In the genomic region with DNA sequence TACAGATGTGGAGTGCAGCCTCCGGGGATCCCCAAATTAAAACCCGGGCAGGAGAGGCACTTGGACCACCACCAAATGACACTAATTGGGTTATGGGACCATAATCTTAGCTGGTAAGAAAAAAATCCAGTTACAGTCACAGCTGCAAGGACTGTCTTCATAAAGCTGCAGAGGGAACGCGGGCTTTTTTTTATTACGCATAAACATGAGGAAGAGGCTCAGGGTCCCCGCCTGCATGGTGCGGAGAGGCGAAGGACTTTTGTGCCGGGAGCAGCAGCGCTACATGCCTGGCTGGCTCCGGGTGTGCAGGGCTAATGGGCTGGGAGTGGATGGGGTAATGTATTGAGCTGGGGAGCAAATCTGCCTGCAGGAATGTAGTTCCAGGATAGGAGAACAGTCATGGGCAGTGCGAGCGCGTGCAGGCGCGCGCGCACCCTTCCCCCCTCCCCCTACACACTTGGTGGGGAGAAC, we compare ENCODE assay signal across 8 mouse cellular contexts. TPM values are rescaled to one million over a fixed set of nuclear protein-coding genes. Genes with fewer than 3 reads are reported as not detected.
DNase-seq lines count a peak whose midpoint lies in the region; ATAC-seq lines count a peak whose summit lies in the region.

No protein-coding gene starts in this region.

- no peaks in the 10 kb centered on the region for H3K9me3 ChIP-seq in forebrain, embryonic 11.5 days (ENCODE audit: control insufficient read depth, low read length)
- H3K9me3 ChIP-seq in neural tube, embryonic 13.5 days: no peaks in the 10 kb centered on the region

- peaks cover 13% of the 10 kb centered on the region for H3K27me3 ChIP-seq in forebrain, embryonic 11.5 days (ENCODE audit: control insufficient read depth, insufficient read depth, low read length)
- peaks cover 15% of the 10 kb centered on the region for H3K27me3 ChIP-seq in neural tube, embryonic 13.5 days

- peaks cover 24% of the 10 kb centered on the region for H3K4me1 ChIP-seq in forebrain, embryonic 11.5 days (replicated peaks; ENCODE audit: control insufficient read depth, insufficient read depth, low read length)
- peaks cover 52% of the 10 kb centered on the region for H3K4me1 ChIP-seq in neural tube, embryonic 13.5 days (replicated peaks)

- DNase-seq in layer of hippocampus, adult 11-12 months (ENCODE audit: low spot score): peak; percentile 30
- no peak for DNase-seq in layer of hippocampus, adult 9-11 months
- DNase-seq in cerebellum, adult 18-20 months: peak; percentile 28 to 50
- peak; percentile 81 for DNase-seq in forebrain, embryonic 11.5 days (ENCODE audit: low spot score)
- DNase-seq in left cerebral cortex, postnatal 4 days: peak; percentile 30
- no peak for DNase-seq in urinary bladder, adult 2 months (ENCODE audit: low spot score)

- intact Hi-C loops in left cerebral cortex, postnatal 4 days (cut with DNase I): no loop called here

- H3K9ac ChIP-seq in forebrain, embryonic 11.5 days (ENCODE audit: low read length): peak overlapping the region; percentile 72
- peak overlapping the region; percentile 70 for H3K9ac ChIP-seq in neural tube, embryonic 13.5 days

- peak; percentile 68 for ATAC-seq in forebrain, embryonic 11.5 days (replicated peaks; ENCODE audit: low FRiP score)
- peak; percentile 86 for ATAC-seq in neural tube, embryonic 13.5 days (ENCODE audit: low read depth)
- ATAC-seq in megakaryocyte progenitor cell, adult 5-6 weeks (replicated peaks; ENCODE audit: poor library complexity): no peak

- H3K27ac ChIP-seq in forebrain, embryonic 11.5 days (ENCODE audit: low read depth, low read length): peak overlapping the region; percentile 94
- H3K27ac ChIP-seq in neural tube, embryonic 13.5 days (replicated peaks): peak overlapping the region; percentile 97

- WGBS in forebrain, embryonic 11.5 days: under 1% methylated on average over 18 of the region's 18 CpGs
- under 1% methylated on average over 18 of the region's 18 CpGs for WGBS in neural tube, embryonic 13.5 days

- H3K4me2 ChIP-seq in forebrain, embryonic 11.5 days (ENCODE audit: low read depth, low read length, severe bottlenecking): peak overlapping the region; percentile 63
- H3K4me2 ChIP-seq in neural tube, embryonic 13.5 days: peak overlapping the region; percentile 59

- H3K4me3 ChIP-seq in forebrain, embryonic 11.5 days (ENCODE audit: low read depth, low read length): peak overlapping the region; percentile 34
- peak overlapping the region; percentile 40 for H3K4me3 ChIP-seq in neural tube, embryonic 13.5 days

- no peaks in the 10 kb centered on the region for H3K36me3 ChIP-seq in forebrain, embryonic 11.5 days (ENCODE audit: control insufficient read depth, insufficient read depth, low read length)
- H3K36me3 ChIP-seq in neural tube, embryonic 13.5 days: no peaks in the 10 kb centered on the region

RNA-seq across cellular contexts. Expression of a gene that starts 20.3 kb away (rescaled TPM):
- polyA plus RNA-seq in forebrain, embryonic 11.5 days (2014; fragmentation: Nextera tagmentation; extraction: Ambion mirVana): 17.2 and 17.3 TPM in 2 replicates
- total RNA-seq in left cerebral cortex, postnatal 4 days (2021): 10 to 100 TPM; 36.7 to 39.6 TPM
- 27.8 and 30.3 TPM in 2 replicates for polyA plus RNA-seq in neural tube, embryonic 13.5 days (2015; fragmentation: Nextera tagmentation; extraction: Ambion mirVana)
- polyA plus RNA-seq in urinary bladder, adult 2 months (2012; rRNA removed): 13.2 and 13.8 TPM in 2 replicates
- not detected in 2 replicates for total RNA-seq in megakaryocyte progenitor cell, adult 5-6 weeks (2015)
- total RNA-seq in megakaryocyte progenitor cell, adult 5-6 weeks (2017): not detected in 2 replicates

Comparison
In these comparisons a context has a peak if more than half of its experiments do, and no peak if none do; other contexts are left out.
1. DNase-seq: peak in layer of hippocampus, adult 11-12 months (single experiment), cerebellum, adult 18-20 months (2 of 2), forebrain, embryonic 11.5 days (single experiment) and left cerebral cortex, postnatal 4 days (single experiment); none in layer of hippocampus, adult 9-11 months (single experiment) and urinary bladder, adult 2 months (single experiment).